Mouse (Mus musculus) G1E (cell line): ENCODE measurements around the gene Fbxl18.

Source experiments
- CTCF ChIP-seq: IDR thresholded peaks from 2 replicates; pipeline ENCODE4 v1.5.1; 2012; ENCODE audit warnings: low read depth, low read length, inconsistent platforms, mixed read lengths
- GATA1 ChIP-seq: IDR thresholded peaks from 2 replicates; pipeline ENCODE4 v1.6.1; 2012; ENCODE audit warnings: borderline replicate concordance, low read length, inconsistent platforms, mixed read lengths

GRCm38 (mm10) chr5:142897568-142898248 is 2.5 kb upstream of the Fbxl18 start:
- TF ChIP-seq CTCF (no peak), GATA1 (no peak)
